ENCODE assay signal across 22 mouse cellular contexts in genomic region chr6:121216589-121217255, GRCm38 (mm10). TPM values are rescaled to one million over a fixed set of nuclear protein-coding genes. Genes with fewer than 3 reads are reported as not detected.
A peak's percentile ranks its signal among the peaks of the same experiment; 100 is the strongest.
DNase-seq lines count a peak whose midpoint lies in the region; TF ChIP-seq lines count a peak whose summit lies in the region.
"Had no signal": no experiment of that assay in that cellular context is flagged by ENCODE, and none has a peak within 500 bp of the region (broad histone marks: within the 10 kb centered on the region; RNA-seq: fewer than 3 reads in every experiment).

No protein-coding gene starts in this region.

- no peak for TF ChIP-seq CTCF in left cerebral cortex, adult 2 months (IDR thresholded peaks at IDR 0.05)

- intact Hi-C loops in left cerebral cortex, postnatal 4 days (cut with DNase I), result no loop called here
- intact Hi-C loops in left cerebral cortex, adult 2 months (cut with DNase I), result no loop called here

- no peak overlapping the region for H3K4me3 ChIP-seq in left cerebral cortex, adult 2 months
- H3K4me3 ChIP-seq: embryonic facial prominence, embryonic 10.5 days; heart, embryonic 15.5 days; limb, embryonic 13.5 days; liver, embryonic 12.5 days; midbrain, embryonic 12.5 days had no signal

- no peak overlapping the region for H3K27ac ChIP-seq in left cerebral cortex, adult 2 months
- H3K27ac ChIP-seq: embryonic facial prominence, embryonic 10.5 days; heart, embryonic 15.5 days; hindbrain, postnatal 0 days; limb, embryonic 13.5 days; liver, embryonic 12.5 days; midbrain, embryonic 12.5 days had no signal

- peak; percentile 74 for DNase-seq in gastrocnemius, adult 18-20 months (ENCODE audit: low spot score)
- no peak for DNase-seq in gastrocnemius, postnatal 4 days (ENCODE audit: low spot score in 2 of 2)
- peak; percentile 19 for DNase-seq in left cerebral cortex, postnatal 4 days
- DNase-seq in left cerebral cortex, adult 2 months (ENCODE audit: extremely low spot score in 1 of 2, low spot score in 2 of 2), result no peak
- DNase-seq in brain, adult 2 months (ENCODE audit: low read depth, low spot score), result peak; percentile 37
- DNase-seq in skeletal muscle tissue, adult 2 months (ENCODE audit: low read depth, low spot score), result peak; percentile 80
- DNase-seq in adrenal gland, adult 18-20 months (ENCODE audit: low spot score in 2 of 2), result no peak
- DNase-seq: adrenal gland, postnatal 10 days; cerebellum, adult 2 months; kidney, adult 9 months; kidney, postnatal 14 days; layer of hippocampus, postnatal 36 days; lung, adult 18-20 months; lung, postnatal 10 days; right cerebral cortex, postnatal 14 days had no signal

RNA-seq across cellular contexts. Expression of gene Tuba8, which starts 6.2 kb away (rescaled TPM):
- total RNA-seq in gastrocnemius, adult 18-20 months (2021), result 100 to 1,000 TPM; 193 to 210 TPM
- total RNA-seq in gastrocnemius, postnatal 4 days (2021), result 10 to 100 TPM; 26.4 to 36.8 TPM
- under 1 TPM; 0.40 to 0.82 TPM for total RNA-seq in left cerebral cortex, postnatal 4 days (2021)
- total RNA-seq in left cerebral cortex, adult 2 months (2021), result 10 to 100 TPM; 10.6 to 12.2 TPM
- 10 to 100 TPM in 1 of 2 experiments, 1 to 10 TPM in 1; 9.7 to 22.9 TPM for total RNA-seq in adrenal gland, adult 18-20 months (2021)

RNA-seq across cellular contexts. Expression of gene Usp18, which starts 29.0 kb away (rescaled TPM):
- 1 to 10 TPM in 1 of 2 experiments, under 1 TPM in 1; 0.91 to 1.4 TPM for total RNA-seq in gastrocnemius, adult 18-20 months (2021)
- total RNA-seq in gastrocnemius, postnatal 4 days (2021), result 1 to 10 TPM; 1.0 to 1.2 TPM
- total RNA-seq in left cerebral cortex, postnatal 4 days (2021), result not detected
- under 1 TPM; 0.18 to 0.89 TPM for total RNA-seq in left cerebral cortex, adult 2 months (2021)
- 1 to 10 TPM; 1.9 to 2.3 TPM for total RNA-seq in adrenal gland, adult 18-20 months (2021)
- total RNA-seq: left cerebral cortex, postnatal 14 days had no signal

RNA-seq across cellular contexts. Expression of gene Pex26, which starts 33.3 kb away (rescaled TPM):
- 1 to 10 TPM; 2.9 TPM for total RNA-seq in gastrocnemius, adult 18-20 months (2021)
- total RNA-seq in gastrocnemius, postnatal 4 days (2021), result 1 to 10 TPM; 5.8 to 6.1 TPM
- 10 to 100 TPM; 15.2 to 15.6 TPM for total RNA-seq in left cerebral cortex, postnatal 4 days (2021)
- total RNA-seq in left cerebral cortex, adult 2 months (2021), result 10 to 100 TPM; 15.0 to 15.1 TPM
- 10 to 100 TPM; 11.1 to 11.6 TPM for total RNA-seq in adrenal gland, adult 18-20 months (2021)

Comparison
In these comparisons a context has a peak if more than half of its experiments do, and no peak if none do; other contexts are left out.
1. DNase-seq: peak in gastrocnemius, adult 18-20 months (single experiment), left cerebral cortex, postnatal 4 days (single experiment), brain, adult 2 months (single experiment) and skeletal muscle tissue, adult 2 months (single experiment); none in gastrocnemius, postnatal 4 days (0 of 2), left cerebral cortex, adult 2 months (0 of 2) and adrenal gland, adult 18-20 months (0 of 2).
2. RNA of gene Tuba8, which starts 6.2 kb away (total RNA-seq): 193 to 210 TPM in gastrocnemius, adult 18-20 months, 26.4 to 36.8 TPM in gastrocnemius, postnatal 4 days, 9.7 to 22.9 TPM in adrenal gland, adult 18-20 months and 10.6 to 12.2 TPM in left cerebral cortex, adult 2 months; 0.40 to 0.82 TPM in left cerebral cortex, postnatal 4 days; every median in the first group is over 4 times any median in the second.